Mouse (Mus musculus) monocyte, adult 5-6 weeks (primary cell): Measurements from ENCODE around the gene Dcaf15. TPM values are rescaled to one million over a fixed set of nuclear protein-coding genes. Genes with fewer than 3 reads are reported as not detected.
A peak's percentile ranks its signal among the peaks of the same experiment; 100 is the strongest.

Experiments used
- ATAC-seq: fragments of 153-309, 156-312 bp; replicated peaks from 2 replicates; pipeline ENCODE4 v1.8.0; 2017; ENCODE audit warnings: mild to moderate bottlenecking; ENCODE audit not compliant: low TSS enrichment, insufficient number of reproducible peaks, severe bottlenecking, poor library complexity, low FRiP score
- total RNA-seq: library from RNA; stranded (forward); fragments of 200-1000, 200-491, 200-594 nt; gene quantifications from 3 replicates; pipeline ENCODE4 v1.2.3, GENCODE M21; 2017

The Dcaf15 gene
- total RNA-seq, result 19.0 to 27.3 TPM (median 24.0 TPM) in 3 replicates

DNA sequence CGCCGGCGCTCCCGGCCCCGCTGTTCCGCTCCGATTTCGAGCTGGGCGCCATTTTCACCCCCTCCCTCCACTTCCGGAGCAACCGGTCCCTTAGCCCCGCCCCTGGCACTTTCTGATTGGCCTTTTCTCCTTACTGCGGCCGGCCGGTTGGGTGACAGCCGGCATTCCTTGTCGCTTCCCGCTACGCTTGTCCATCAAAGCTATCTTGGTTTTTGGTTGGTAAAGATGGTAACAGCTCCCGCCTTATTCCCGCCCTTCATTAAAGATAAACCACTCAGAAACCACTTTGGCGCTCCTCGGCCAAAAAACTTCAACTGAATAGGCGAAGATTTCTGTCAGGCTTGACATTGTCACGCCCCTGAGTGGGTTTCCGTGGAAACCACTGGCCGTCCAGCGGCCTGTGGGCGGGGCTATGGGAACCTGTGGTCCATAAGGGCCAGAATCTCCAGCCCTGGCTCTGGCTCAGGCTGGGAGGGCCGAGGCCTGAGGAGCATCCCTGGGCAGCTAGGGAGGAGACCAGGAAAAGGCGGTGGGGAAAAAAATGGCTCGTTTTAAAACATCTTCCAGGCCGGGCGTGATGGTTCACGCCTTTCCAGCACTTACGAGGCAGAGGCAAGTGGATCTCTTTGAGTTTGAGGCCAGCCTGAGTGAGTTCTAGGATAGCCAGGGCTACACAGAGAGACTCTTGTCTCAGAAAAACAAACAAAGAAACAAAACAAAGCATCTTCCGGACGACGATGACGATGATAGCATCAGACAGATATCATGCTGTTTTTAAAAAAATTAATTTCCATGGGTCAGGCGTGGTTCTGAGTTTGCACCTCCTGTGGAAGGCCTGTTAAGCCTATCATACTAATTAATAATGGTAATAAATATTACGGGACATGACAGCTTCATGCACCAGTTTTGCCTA, at the start of gene Dcaf15:
Gene Dcaf15 (minus strand): TSS at position 72 of the 913 bp plus-strand sequence.
- ATAC-seq, result peak; percentile 93

DNA sequence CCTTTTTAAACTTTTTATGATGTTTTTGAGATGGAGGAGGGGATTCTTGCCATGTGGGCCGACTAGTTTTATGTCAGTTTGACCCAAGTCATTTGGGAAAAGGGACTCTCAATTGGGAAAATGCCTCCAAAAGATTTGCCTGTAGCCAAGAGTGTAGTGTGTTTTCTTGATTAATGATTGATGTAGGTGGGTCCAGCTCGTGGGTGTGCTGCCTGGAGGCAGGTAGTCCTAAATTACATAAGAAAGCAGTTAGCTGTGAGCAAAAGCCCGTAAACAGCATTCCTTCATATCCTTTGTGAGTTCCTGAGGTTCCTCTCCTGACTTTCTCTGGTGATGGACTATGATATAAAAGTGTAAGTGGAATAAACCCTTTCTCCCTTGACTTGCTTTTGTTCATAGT, 44.6 kb upstream of the Dcaf15 start:
- no peak for ATAC-seq

DNA sequence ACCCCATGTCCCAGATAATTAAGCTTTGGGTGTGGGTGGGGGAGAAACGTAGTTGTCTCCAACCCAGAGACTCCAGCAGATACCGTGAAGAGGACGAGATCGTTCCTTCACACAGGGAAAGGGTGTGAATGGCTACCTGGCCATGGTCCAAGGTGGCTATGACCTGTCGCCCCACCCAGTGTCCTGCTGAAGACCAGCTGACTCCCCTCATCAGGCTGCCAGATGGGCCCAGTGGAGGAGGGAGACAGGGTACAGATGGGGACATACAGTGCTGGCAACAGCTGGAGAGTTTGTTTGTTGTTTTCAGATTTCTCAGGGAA, 43.9 kb upstream of the Dcaf15 start:
- ATAC-seq, result no peak

DNA sequence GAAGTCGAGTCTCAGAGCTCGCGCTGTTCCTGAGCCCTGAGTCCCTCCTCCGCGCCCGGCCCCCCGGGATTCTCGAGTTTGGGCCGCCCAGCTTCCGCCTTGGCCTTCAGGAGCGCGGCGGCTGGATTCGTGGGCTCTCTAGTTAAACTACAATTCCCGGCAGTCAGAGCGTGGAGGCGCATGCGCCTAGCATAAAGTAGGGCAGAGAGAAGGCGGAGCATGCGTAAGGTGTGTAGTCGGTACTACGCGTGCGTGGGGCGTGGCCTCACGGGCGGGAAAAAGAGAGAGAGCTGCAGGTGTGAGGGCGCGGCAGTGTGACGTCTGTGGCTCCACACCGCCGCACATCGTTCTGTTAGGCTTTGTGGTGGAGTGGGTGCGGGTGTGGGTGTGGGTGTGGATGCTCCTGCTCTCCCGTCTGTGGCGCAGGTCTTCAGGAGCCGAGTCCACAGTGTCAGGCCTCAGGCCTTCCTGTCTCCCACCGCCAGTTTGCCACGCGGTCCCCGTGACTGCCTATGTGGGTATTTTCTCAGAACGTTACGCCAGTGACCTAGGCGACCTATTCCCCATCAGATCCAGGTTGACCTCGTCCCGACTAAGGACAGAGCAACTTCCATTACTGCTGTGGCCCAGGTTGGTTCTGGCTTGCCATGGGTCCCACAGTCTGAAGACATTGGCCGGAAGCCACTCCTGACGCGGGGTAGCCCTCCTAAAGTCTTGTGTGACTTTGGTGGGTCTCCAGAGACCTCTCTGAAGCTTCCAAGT, 43.4 kb upstream of the Dcaf15 start, which contains the start of the genes Cc2d1a and 4930432K21Rik:
Gene Cc2d1a (minus strand): TSS at position 168 of the 762 bp plus-strand sequence.
Gene 4930432K21Rik (plus strand): TSS at position 257 of the 762 bp plus-strand sequence.
- ATAC-seq, result peak; percentile 93

DNA sequence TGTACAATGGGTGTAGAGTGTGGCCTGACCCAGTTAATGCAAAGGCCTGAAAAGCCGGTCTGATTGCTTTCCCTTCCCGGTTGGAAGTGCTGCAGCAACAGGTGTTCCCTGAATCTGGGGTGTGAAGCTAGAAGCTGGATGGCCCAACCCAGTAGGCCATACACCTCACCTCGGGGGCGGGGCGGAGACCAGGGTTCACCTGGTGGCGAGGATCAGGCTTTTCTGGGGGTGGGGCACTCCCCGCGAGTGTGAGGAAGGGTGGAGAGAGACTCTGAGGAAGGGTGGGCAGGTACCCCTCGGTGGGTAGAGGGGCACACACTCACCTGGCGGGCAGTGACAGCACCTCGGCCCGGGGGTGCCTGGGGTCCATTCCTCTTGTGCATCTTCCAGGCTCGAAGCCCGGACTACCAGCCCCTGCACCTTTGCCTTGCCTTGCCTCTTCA, 42.8 kb upstream of the Dcaf15 start:
- 0 out of 2 replicates have a peak, but pooled peaks have one; percentile 20 for ATAC-seq

DNA sequence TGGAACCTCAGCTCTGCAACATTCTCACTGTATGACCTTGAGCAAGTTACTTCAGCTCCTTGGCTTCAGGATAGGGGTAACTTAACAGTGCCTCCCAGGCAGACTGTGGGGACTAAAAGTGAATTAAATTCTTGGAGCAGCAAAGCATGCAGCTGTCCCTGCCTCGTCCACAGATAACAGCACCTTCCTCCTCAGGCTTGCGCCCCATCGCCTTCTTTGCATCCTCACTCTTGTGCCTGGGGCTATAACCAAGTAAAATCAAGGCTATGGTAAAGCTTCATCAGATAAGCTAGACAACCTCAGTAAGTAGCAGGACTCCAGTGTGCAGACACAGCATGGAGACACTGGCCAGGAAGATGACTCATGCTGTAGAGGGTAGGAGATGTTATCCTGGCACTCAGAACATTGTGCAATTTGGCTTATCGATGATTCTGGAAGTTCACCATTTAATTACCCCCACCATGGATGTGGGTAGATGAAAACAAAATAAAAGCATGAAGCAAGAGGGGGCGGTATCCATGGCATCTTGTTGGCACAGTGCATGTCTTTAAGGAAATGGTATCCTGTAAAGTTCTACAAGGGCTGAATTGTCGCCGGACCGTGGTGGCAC, 40.2 kb upstream of the Dcaf15 start:
- ATAC-seq, result no peak

DNA sequence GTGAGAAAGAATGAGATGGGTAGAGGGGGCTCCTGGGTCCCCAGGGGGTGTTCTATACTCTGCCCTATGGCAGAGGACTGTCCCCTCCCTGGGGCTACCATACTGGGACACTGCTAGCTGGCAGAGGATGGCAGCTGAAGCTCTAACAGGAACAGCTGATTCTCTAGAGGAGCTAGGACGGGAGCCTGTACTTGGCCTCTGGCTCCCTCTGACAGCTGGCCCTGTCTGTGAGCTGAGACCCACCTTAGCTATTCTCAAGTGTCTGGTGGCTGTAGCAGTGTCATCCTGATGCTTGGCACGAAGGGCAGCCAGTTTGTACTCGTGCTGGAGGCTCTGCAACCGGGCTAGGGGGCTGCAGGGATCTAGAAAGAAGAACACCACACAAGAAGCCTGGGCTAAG, 36.3 kb upstream of the Dcaf15 start:
- ATAC-seq, result no peak

DNA sequence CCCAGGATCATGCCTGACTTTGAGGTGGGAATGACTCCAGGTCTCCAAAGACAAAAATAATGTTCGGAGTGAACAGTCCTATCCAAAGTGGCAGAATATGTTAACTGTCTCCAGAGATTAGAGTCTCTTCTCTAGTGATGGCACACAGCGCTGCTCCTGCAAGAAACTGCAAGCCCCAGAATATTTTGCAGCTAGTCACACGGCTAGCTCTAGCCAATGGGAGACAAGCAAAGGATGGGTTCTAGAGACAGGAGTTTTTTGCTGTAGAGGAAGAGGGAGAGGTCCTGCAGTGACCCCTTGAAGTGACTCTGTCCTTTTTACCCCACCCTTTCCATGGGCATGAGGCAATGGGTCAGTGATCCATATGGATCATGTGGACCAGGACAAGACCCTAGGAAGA, 33.3 kb upstream of the Dcaf15 start:
- no peak for ATAC-seq

DNA sequence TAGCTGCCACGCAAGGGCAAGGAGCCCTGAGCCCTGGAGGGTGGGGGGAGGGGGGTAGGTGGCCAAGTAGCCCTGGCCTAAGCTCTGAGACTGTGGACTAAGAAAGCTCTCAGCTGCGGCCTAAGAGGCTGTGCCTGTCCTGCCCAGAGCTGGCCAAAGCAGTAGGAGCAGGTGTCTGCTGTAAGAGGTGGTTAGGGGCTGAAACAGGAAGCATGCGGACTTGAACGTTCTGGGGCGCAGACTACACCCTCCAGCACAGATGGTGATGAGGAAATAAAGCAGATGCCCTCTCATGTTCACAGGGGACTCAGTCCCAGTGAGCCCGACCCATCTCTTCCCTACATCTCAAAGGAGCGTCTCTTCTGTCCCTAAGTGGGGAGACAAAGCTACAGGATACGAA, 27.7 kb upstream of the Dcaf15 start:
- ATAC-seq, result no peak

DNA sequence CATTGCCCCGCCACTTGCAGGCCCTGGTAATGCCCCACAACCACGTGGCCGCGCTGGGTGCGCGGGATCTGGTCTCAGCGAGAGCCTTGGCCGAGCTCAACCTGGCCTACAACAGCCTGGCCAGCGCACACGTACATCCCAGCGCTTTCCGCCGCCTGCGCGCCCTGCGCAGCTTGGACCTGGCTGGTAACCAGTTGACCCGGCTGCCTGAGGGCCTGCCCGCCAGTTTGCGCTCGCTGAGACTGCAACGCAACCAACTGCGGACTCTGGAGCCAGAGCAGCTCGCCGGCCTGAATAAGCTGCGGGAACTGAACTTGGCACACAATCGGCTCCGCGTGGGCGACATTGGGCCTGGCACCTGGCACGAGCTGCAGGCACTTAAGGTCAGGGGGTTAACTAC, 26.2 kb upstream of the Dcaf15 start:
- ATAC-seq, result no peak

DNA sequence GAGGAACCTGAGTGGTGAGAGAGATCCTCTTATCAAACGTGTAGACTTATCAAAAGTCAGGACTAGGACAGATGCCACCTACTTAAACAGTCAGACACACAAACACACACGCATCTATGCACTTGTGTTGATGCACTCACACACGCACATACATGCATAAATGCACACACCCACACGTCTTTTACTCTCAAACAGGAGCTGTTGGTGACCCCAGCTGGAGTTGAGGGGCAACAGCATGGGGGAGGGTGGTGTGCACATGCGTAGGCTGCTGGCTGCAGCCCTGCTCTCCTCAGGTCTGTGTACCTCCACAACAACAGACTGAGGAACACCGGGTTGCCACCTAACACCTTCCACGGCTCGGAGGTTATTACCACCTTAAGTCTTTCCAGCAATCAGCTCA, 23.7 kb upstream of the Dcaf15 start:
- no peak for ATAC-seq

DNA sequence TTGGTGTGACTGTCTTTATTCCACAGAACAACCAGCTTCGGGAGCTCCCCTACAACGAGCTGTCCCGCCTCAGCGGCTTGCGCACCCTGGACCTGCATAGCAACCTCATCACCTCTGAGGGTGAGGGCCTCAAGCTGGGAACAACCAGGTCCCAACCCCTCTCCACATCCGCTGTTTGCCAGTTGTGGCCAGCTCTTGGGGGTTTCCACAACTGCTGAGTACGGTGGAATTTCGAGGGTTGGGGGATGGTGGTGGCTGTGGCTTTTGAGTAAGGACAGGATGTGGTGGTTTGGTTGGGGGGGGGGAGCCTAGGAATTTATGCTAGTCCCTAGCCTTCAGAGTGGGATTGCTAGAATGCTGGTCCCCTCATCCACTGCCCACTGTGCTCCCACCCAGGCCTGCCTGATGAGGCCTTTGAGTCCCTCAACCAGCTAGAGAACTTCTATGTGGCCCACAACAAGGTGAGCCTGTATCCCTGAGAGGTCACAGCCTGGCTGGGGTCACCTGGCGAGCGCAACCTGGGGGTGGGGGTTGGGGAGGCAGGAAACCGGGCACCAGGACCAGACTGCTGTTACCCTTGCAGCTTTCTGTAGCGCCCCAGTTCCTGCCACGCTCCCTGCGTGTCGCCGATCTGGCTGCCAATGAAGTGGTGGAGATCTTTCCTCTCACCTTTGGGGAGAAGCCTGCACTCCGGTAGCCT, 22.8 kb upstream of the Dcaf15 start:
- no peak; the same call in 1 of the 2 replicates for ATAC-seq

DNA sequence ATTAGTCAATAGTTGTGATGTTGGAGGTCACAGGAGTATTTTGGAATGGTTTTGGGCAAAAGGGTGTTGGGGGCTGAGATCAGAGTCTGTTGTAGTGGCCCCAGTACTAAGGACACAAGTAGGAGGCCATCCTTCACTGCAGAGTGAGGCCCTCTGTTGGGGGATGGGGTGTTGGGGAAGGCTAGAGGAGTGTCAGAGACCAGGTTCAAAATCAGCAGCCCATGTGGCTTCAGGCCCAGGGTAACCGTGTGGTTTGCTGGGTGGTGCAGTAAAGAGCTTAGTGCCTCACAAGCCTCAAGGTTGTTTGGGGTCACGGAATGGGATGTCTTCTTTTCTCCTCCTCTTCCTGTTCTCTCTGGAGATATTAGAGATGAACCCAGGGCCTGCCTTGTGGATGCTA, 22.2 kb upstream of the Dcaf15 start:
- no peak for ATAC-seq

DNA sequence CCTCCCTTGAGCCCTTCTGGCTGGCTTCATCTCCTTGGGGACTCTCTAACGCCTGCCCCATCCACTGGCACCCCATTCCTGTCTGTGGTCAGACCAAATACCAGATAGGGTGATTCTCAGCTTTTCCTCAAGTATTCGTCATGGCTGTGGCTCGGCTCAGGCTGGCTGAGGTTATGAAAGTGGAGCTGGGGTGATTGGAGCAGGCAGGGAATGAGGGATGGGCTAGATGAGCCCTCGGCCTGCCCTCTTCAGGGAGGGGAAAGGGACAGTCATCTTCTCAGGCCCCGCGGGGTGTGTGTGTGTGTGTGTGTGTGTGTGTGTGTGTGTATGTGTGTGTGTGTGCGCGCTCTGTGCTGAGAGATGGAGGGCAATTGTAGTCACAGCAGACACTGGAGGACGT, 21.1 kb upstream of the Dcaf15 start, which contains the start of gene Podnl1:
Gene Podnl1 (plus strand): TSS at position 334 of the 400 bp plus-strand sequence.
- ATAC-seq, result no peak

DNA sequence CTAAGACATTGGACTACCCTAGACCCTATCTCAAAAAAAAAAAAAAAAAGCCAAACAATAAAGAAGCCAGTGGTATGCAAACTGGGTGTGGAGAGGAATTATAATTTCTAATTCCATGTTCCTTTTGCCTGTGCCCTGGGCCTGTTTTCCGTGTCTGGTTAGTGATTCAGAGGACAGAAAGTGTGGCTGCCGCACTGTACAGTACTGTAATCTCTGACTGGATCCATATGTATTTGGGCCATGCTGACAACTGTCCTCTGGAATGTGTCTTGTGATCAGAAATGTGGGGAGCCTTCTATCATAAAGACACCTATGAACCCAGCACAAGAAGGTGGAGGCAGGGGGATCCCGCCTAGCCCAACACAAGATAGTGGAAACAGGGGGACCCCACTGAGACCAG, 17.6 kb upstream of the Dcaf15 start:
- no peak for ATAC-seq

DNA sequence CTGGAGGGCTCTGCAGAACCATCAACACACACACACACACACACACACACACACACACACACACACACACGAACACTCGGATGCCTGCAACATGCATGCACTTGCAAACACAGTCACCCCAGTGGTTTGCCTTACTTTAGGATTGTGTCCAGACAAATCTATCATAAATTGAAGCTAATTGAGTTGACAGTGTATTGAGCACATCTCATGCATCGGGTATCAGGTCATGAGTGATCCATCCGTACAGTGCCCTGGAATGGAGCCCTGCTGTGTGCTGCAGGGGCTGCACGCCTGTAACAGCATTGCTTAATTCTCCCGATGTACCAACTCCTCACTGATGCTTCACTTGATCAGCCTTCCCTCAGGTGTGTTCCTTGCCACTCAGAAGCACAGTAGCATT, 11.1 kb upstream of the Dcaf15 start:
- no peak for ATAC-seq

DNA sequence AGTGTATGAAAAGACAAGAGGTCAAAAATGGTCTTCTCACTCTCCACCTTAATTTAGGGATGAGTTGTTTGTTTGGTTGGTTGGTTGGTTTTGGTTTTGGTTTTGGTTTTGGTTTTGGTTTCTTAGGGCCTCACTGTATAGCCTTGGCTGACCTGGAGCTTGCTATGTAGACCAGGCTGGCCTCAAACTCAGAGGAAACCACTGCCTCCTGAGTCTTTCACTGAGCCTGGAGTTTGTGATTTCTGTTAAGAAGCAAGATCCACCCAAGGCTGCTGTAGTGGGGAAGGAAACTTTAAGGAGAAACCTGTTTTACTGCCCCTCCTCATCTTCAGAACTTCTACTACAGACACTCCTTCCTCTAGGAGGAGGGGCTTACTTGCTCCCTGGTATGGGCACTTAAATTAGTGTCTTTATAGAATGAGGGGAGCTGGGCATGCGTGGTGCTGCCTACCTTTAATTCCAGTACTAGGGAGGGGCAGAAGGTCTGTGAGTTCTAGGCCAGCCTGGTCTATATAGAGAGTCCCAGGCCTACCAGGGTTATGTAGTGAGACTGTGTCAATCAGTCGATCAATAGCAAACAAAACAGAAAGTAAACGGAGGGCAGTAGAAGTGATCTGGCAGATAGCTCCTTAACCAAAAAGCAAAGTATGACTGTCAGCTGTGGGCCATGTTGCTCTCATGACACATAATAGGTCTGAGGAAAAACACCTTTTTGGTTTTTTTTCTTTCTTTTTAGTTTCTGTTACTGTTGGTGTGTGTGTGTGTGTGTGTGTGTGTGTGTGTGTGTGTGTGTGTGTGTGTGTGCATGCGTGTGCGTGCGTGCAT, 1.9 kb upstream of the Dcaf15 start:
- no peak for ATAC-seq

DNA sequence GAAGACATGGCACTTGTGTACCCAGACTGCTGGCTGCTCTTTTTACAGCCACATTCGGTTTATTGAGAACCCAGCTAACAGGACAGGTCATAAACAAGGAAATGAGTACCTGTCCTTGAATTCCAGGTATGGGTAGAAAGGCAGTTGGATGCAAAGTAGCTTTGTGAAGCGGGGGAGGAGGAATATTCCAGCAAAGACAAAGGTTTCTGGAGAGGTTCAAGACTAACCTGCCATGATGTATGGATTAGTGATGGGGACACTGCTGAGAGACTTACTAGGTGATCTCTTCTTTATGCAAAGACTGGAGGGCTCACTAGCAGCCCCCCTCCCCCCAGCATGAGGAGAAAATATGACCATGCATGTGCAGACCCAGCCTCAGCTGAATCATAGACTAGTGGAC, 1.1 kb upstream of the Dcaf15 start:
- no peak for ATAC-seq
